Mouse (Mus musculus) ES-E14 (cell line): ENCODE measurements around the gene Mrpl24.

Source experiments
- HCFC1 ChIP-seq: IDR thresholded peaks from 2 replicates; pipeline ENCODE4 v1.6.1; 2012; ENCODE audit warnings: low read length, inconsistent platforms, borderline replicate concordance; ENCODE audit not compliant: insufficient read depth
- MAFK ChIP-seq: IDR thresholded peaks from 2 replicates; pipeline ENCODE4 v1.6.1; 2014; ENCODE audit warnings: mild to moderate bottlenecking, low read depth, low read length, inconsistent platforms; ENCODE audit not compliant: insufficient read depth
- ZNF384 ChIP-seq: IDR thresholded peaks from 2 replicates; pipeline ENCODE4 v1.6.1; 2012; ENCODE audit warnings: low read depth, low read length, inconsistent platforms

DNA sequence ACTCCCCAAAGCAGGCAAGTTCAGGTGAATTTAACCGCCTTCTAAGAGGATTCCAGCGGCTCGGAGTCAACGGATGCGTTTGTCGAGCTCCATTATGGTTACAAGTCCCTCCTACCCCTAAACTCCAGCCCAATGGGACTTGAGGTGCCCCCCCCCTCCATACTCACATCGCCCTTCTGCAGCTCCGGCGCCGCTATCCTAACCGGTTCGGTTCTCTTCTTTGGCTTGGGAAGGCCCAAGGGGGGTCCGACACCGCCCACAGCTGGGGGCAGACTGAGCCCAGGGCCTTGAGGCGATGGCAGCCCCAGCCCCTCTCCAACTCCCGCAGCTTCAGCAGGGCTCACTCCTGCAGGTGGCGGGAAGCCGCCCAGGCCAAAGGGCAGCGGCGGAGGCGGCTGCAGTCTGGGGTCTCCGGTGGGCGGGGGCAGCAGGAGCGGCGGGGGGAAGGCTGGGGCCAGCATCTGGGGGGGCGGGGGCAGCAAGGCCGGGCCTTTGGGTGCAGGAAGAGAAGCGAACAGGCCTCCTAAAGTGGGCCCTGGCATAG is 34.5 kb upstream of the Mrpl24 start:
- TF ChIP-seq ZNF384 (no peak), HCFC1 (no peak), MAFK (no peak)
